Mouse (Mus musculus): ENCODE measurements around the gene Tln1. TPM values are rescaled to one million over a fixed set of nuclear protein-coding genes. Genes with fewer than 3 reads are reported as not detected.

Gene Tln1
- polyA plus RNA-seq, 1 experiment from 2014 or later: 40.6 TPM

GRCm38 (mm10) chr4:43497946-43498345 is 64.5 kb downstream of the Tln1 start:
- peak overlapping the region; percentile 57 for H3K4me3 ChIP-seq (ENCODE audit: low read depth, low read length)
- peak overlapping the region; percentile 66 for H3K4me2 ChIP-seq (ENCODE audit: low read depth, low read length)
- peaks cover 8% of the 10 kb centered on the region for H3K4me1 ChIP-seq (ENCODE audit: control insufficient read depth, insufficient read depth, low read length)
- H3K9me3 ChIP-seq (replicated peaks; ENCODE audit: control insufficient read depth, low read length): no peaks in the 10 kb centered on the region
- ATAC-seq (replicated peaks; ENCODE audit: insufficient number of reproducible peaks, low FRiP score, low TSS enrichment, low read depth) (no peak), DNase-seq (ENCODE audit: low spot score) (no peak)
- WGBS: 74% methylated on average over 4 of the region's 4 CpGs
- 0 out of 2 replicates have a peak, but pooled peaks cover 3% of the 10 kb centered on the region for H3K36me3 ChIP-seq (replicated peaks; ENCODE audit: control insufficient read depth, insufficient read depth, low read depth, low read length)
- no peaks in the 10 kb centered on the region for H3K27me3 ChIP-seq (ENCODE audit: control insufficient read depth, insufficient read depth, low read length)
- H3K9ac ChIP-seq (replicated peaks; ENCODE audit: low read length): peak overlapping the region; percentile 67
- no peak overlapping the region for H3K27ac ChIP-seq (replicated peaks; ENCODE audit: low read depth, low read length)

GRCm38 (mm10) chr4:43497405-43497804 is 65.1 kb downstream of the Tln1 start:
- peaks cover 8% of the 10 kb centered on the region for H3K4me1 ChIP-seq (ENCODE audit: control insufficient read depth, insufficient read depth, low read length)
- ATAC-seq (replicated peaks; ENCODE audit: insufficient number of reproducible peaks, low FRiP score, low TSS enrichment, low read depth): no peak
- DNase-seq (ENCODE audit: low spot score): no peak
- no peaks in the 10 kb centered on the region for H3K9me3 ChIP-seq (replicated peaks; ENCODE audit: control insufficient read depth, low read length)
- 93% methylated on average over 8 of the region's 8 CpGs for WGBS
- no peak overlapping the region for H3K9ac ChIP-seq (replicated peaks; ENCODE audit: low read length)
- no peak overlapping the region for H3K27ac ChIP-seq (replicated peaks; ENCODE audit: low read depth, low read length)
- H3K4me3 ChIP-seq (ENCODE audit: low read depth, low read length): no peak overlapping the region
- 0 out of 2 replicates have a peak, but pooled peaks cover 3% of the 10 kb centered on the region for H3K36me3 ChIP-seq (replicated peaks; ENCODE audit: control insufficient read depth, insufficient read depth, low read depth, low read length)
- H3K27me3 ChIP-seq (ENCODE audit: control insufficient read depth, insufficient read depth, low read length): no peaks in the 10 kb centered on the region
- H3K4me2 ChIP-seq (ENCODE audit: low read depth, low read length): no peak overlapping the region

DNA sequence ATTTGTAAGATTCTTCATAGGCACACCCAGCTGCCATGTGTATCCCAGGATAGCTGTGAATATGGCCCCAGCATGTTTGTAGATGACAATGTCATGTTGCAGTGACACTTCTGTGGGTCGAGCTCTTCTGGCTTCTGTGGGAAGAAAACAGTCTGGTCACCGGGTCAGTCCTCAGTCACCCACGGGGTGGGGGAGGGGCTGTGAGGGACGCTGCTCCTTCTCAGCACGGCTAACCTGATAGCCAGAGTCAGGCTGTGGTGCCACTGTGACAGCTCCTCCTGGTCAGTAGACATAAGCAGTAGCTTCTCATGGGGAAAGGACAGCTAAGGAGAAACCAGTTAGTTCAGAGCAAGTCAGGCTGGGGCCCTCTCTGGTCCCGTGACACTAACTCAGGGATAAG is 65.9 kb downstream of the Tln1 start:
- Histone ChIP-seq H3K4me1 (ENCODE audit: control insufficient read depth, insufficient read depth, low read length) (peaks cover 8% of the 10 kb centered on the region), H3K27me3 (ENCODE audit: control insufficient read depth, insufficient read depth, low read length) (no peaks in the 10 kb centered on the region), H3K4me3 (ENCODE audit: low read depth, low read length) (no peak overlapping the region), H3K4me2 (ENCODE audit: low read depth, low read length) (no peak overlapping the region), H3K9me3 (replicated peaks; ENCODE audit: control insufficient read depth, low read length) (no peaks in the 10 kb centered on the region), H3K27ac (replicated peaks; ENCODE audit: low read depth, low read length) (no peak overlapping the region), H3K9ac (replicated peaks; ENCODE audit: low read length) (no peak overlapping the region), H3K36me3 (replicated peaks; ENCODE audit: control insufficient read depth, insufficient read depth, low read depth, low read length) (0 out of 2 replicates have a peak, but pooled peaks cover 3% of the 10 kb centered on the region)
- DNase-seq (ENCODE audit: low spot score) (no peak), ATAC-seq (replicated peaks; ENCODE audit: insufficient number of reproducible peaks, low FRiP score, low TSS enrichment, low read depth) (no peak)
- 63% methylated on average over 6 of the region's 6 CpGs for WGBS

DNA sequence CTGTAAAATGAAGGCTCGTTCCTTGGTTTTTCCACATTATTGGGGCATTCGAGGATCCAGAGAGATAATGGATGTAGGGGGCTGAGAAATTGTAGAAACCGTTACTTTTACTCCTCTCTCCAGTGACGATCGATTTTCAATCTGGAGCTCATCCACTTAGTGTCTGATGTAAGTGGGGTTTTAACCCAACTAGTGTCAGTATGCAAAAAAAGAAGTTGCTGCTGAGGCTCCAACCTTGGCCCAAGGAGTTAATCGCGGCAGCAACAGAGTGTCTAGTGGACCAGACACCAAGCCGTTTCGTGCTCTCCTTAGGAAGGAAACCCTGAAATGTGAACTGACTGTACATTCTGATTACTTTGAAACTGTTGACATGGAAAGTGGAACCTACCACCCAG is 68.6 kb downstream of the Tln1 start:
- H3K4me2 ChIP-seq (ENCODE audit: low read depth, low read length): peak overlapping the region; percentile 61
- DNase-seq (ENCODE audit: low spot score): peak; percentile 24
- H3K27me3 ChIP-seq (ENCODE audit: control insufficient read depth, insufficient read depth, low read length): no peaks in the 10 kb centered on the region
- H3K9ac ChIP-seq (replicated peaks; ENCODE audit: low read length): peak overlapping the region; percentile 58
- H3K36me3 ChIP-seq (replicated peaks; ENCODE audit: control insufficient read depth, insufficient read depth, low read depth, low read length): 0 out of 2 replicates have a peak, but pooled peaks cover 3% of the 10 kb centered on the region
- WGBS: 3% methylated on average over 9 of the region's 9 CpGs
- peaks cover 6% of the 10 kb centered on the region for H3K4me1 ChIP-seq (ENCODE audit: control insufficient read depth, insufficient read depth, low read length)
- peak overlapping the region; percentile 60 for H3K27ac ChIP-seq (replicated peaks; ENCODE audit: low read depth, low read length)
- no peak for ATAC-seq (replicated peaks; ENCODE audit: insufficient number of reproducible peaks, low FRiP score, low TSS enrichment, low read depth)
- H3K9me3 ChIP-seq (replicated peaks; ENCODE audit: control insufficient read depth, low read length): no peaks in the 10 kb centered on the region
- H3K4me3 ChIP-seq (ENCODE audit: low read depth, low read length): peak overlapping the region; percentile 52

DNA sequence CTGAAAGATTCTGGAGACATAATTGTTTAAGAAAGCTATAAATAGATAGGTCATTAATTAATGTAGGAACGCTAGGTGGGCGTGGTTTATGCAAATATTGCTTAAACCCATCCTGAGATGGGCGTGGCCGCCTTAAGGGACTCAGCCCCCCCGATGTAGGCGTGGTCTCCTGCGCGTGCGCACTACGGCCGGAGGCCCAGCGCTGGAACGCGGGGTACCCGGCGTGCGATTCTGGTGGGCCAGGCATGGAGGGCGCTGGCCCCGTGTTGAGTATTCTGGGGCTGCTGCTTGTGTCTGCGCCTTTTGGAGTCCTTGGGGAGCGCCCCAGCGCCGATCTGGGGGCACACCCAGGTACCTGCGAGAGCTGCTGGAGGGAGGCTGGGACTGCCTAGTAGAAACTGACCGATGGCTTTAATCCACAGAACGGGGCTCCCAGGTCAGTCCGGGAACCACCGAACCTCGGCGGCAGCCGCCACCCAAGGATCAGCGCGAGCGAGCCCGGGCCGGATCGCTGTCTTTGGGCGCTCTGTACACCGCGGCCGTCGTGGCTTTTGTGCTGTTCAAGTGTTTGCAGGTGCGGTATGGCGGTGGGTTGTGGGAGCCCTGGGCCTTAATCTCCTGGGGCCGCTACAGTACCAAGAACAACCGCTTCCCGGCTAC is 69.2 kb downstream of the Tln1 start:
- no peaks in the 10 kb centered on the region for H3K9me3 ChIP-seq (replicated peaks; ENCODE audit: control insufficient read depth, low read length)
- peak overlapping the region; percentile 52 for H3K4me3 ChIP-seq (ENCODE audit: low read depth, low read length)
- ATAC-seq (replicated peaks; ENCODE audit: insufficient number of reproducible peaks, low FRiP score, low TSS enrichment, low read depth) (peak; percentile 91), DNase-seq (ENCODE audit: low spot score) (peak; percentile 99)
- H3K4me2 ChIP-seq (ENCODE audit: low read depth, low read length): peak overlapping the region; percentile 61
- no peaks in the 10 kb centered on the region for H3K27me3 ChIP-seq (ENCODE audit: control insufficient read depth, insufficient read depth, low read length)
- peak overlapping the region; percentile 58 for H3K9ac ChIP-seq (replicated peaks; ENCODE audit: low read length)
- H3K4me1 ChIP-seq (ENCODE audit: control insufficient read depth, insufficient read depth, low read length): peaks cover under 1% of the 10 kb centered on the region
- H3K36me3 ChIP-seq (replicated peaks; ENCODE audit: control insufficient read depth, insufficient read depth, low read depth, low read length): 0 out of 2 replicates have a peak, but pooled peaks cover 3% of the 10 kb centered on the region
- WGBS: 1% methylated on average over 47 of the region's 47 CpGs
- H3K27ac ChIP-seq (replicated peaks; ENCODE audit: low read depth, low read length): peak overlapping the region; percentile 60

DNA sequence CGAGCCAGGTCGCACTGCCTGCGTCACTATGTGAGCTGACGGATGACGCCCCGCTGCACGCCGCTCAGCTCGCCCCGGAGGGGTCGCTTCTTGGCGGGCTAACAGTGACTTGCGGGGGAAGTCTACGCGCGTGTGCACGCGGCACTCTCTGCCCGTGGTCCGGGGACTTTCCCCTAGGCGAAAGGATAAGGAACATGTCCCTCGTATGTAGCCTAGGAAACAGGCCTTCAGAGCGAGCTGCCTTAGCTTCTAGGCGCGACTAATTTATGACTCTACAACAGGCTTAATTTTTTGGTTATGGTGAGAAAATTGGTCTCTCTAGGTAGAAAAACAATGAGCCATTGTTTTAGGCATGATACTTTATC is 69.7 kb downstream of the Tln1 start, which contains the start of gene Ccdc107:
TSS of gene Ccdc107 (plus strand) at position 80 of the 365 bp plus-strand sequence.
- peak within 1 kb of the TSS; percentile 58 for H3K9ac ChIP-seq (replicated peaks; ENCODE audit: low read length)
- H3K27ac ChIP-seq (replicated peaks; ENCODE audit: low read depth, low read length): peak within 1 kb of the TSS; percentile 60
- H3K4me3 ChIP-seq (ENCODE audit: low read depth, low read length): peak within 1 kb of the TSS; percentile 52
- DNase-seq (ENCODE audit: low spot score): peak; percentile 96
- no peaks in the 10 kb centered on the region for H3K9me3 ChIP-seq (replicated peaks; ENCODE audit: control insufficient read depth, low read length)
- H3K27me3 ChIP-seq (ENCODE audit: control insufficient read depth, insufficient read depth, low read length): no peaks in the 10 kb centered on the region
- peak; percentile 96 for ATAC-seq (replicated peaks; ENCODE audit: insufficient number of reproducible peaks, low FRiP score, low TSS enrichment, low read depth)
- H3K36me3 ChIP-seq (replicated peaks; ENCODE audit: control insufficient read depth, insufficient read depth, low read depth, low read length): 0 out of 2 replicates have a peak, but pooled peaks cover 3% of the 10 kb centered on the region
- no peaks in the 10 kb centered on the region; the same call in none of the 2 replicates for H3K4me1 ChIP-seq (ENCODE audit: control insufficient read depth, insufficient read depth, low read length)
- under 1% methylated on average over 25 of the region's 25 CpGs for WGBS
- peak within 1 kb of the TSS; percentile 61 for H3K4me2 ChIP-seq (ENCODE audit: low read depth, low read length)

DNA sequence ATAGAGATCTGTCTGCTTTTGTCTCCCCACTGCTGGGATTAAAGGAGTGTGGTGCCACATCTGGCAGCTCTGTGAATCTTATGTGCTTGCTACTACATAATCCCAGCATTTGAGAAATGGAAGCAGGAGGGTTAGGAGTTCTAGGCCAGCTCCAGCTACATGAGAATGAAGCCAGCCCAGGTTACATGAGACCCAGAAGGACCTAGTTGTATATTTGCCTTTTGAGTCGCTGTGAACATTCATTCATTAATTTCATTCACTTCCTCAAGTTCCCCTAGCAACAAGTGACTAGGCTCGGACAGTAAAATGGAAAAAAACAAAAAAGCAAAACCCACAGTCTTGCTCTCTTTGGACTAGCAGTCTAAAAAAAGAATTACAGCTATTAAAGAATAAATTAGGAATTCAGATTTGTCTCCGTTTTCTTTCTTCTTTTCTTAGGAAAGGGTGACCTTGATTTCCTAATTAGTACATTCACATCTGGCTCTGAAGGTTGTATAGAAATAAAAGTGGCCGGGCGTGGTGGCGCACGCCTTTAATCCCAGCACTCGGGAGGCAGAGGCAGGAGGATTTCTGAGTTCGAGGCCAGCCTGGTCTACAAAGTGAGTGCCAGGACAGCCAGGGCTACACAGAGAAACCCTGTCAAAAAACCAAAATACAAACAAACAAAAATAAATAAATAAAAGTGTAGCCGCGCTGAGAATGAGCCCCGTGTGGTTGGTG is 70.2 kb downstream of the Tln1 start:
- Histone ChIP-seq H3K4me3 (ENCODE audit: low read depth, low read length) (no peak overlapping the region), H3K27ac (replicated peaks; ENCODE audit: low read depth, low read length) (no peak overlapping the region), H3K9ac (replicated peaks; ENCODE audit: low read length) (no peak overlapping the region), H3K4me1 (ENCODE audit: control insufficient read depth, insufficient read depth, low read length) (no peaks in the 10 kb centered on the region; the same call in 1 of the 2 replicates), H3K36me3 (replicated peaks; ENCODE audit: control insufficient read depth, insufficient read depth, low read depth, low read length) (0 out of 2 replicates have a peak, but pooled peaks cover 3% of the 10 kb centered on the region), H3K27me3 (ENCODE audit: control insufficient read depth, insufficient read depth, low read length) (no peaks in the 10 kb centered on the region), H3K4me2 (ENCODE audit: low read depth, low read length) (no peak overlapping the region; the same call in 1 of the 2 replicates), H3K9me3 (replicated peaks; ENCODE audit: control insufficient read depth, low read length) (no peaks in the 10 kb centered on the region)
- 46% methylated on average over 12 of the region's 12 CpGs for WGBS
- DNase-seq (ENCODE audit: low spot score) (no peak), ATAC-seq (replicated peaks; ENCODE audit: insufficient number of reproducible peaks, low FRiP score, low TSS enrichment, low read depth) (no peak)

GRCm38 (mm10) chr4:43490801-43491200 is 71.7 kb downstream of the Tln1 start:
- 92% methylated on average over 5 of the region's 5 CpGs for WGBS
- DNase-seq (ENCODE audit: low spot score): no peak
- H3K4me3 ChIP-seq (ENCODE audit: low read depth, low read length): no peak overlapping the region
- H3K4me2 ChIP-seq (ENCODE audit: low read depth, low read length): no peak overlapping the region
- no peak overlapping the region for H3K9ac ChIP-seq (replicated peaks; ENCODE audit: low read length)
- H3K4me1 ChIP-seq (ENCODE audit: control insufficient read depth, insufficient read depth, low read length): no peaks in the 10 kb centered on the region; the same call in 1 of the 2 replicates
- ATAC-seq (replicated peaks; ENCODE audit: insufficient number of reproducible peaks, low FRiP score, low TSS enrichment, low read depth): no peak
- H3K27ac ChIP-seq (replicated peaks; ENCODE audit: low read depth, low read length): no peak overlapping the region
- no peaks in the 10 kb centered on the region for H3K9me3 ChIP-seq (replicated peaks; ENCODE audit: control insufficient read depth, low read length)
- 0 out of 2 replicates have a peak, but pooled peaks cover 2% of the 10 kb centered on the region for H3K36me3 ChIP-seq (replicated peaks; ENCODE audit: control insufficient read depth, insufficient read depth, low read depth, low read length)
- no peaks in the 10 kb centered on the region for H3K27me3 ChIP-seq (ENCODE audit: control insufficient read depth, insufficient read depth, low read length)
